Mouse (Mus musculus): ENCODE measurements around the gene Eif4g1. TPM values are rescaled to one million over a fixed set of nuclear protein-coding genes. Genes with fewer than 3 reads are reported as not detected.

Eif4g1 gene
- polyA plus RNA-seq, 1 experiment from 2014 or later: 148 TPM

- 9% methylated on average over 14 of the region's 14 CpGs for WGBS
- 0 out of 2 replicates have a peak overlapping the region, but pooled peaks have one; percentile 84 for H3K27ac ChIP-seq (replicated peaks)
Observed at GRCm38 (mm10) chr16:20673706-20674303, 5.7 kb downstream of the Eif4g1 start.

GRCm38 (mm10) chr16:20675213-20675612 is 7.1 kb downstream of the Eif4g1 start:
- no peaks in the 10 kb centered on the region for H3K9me3 ChIP-seq
- peaks cover 32% of the 10 kb centered on the region for H3K4me1 ChIP-seq (replicated peaks)
- WGBS: 93% methylated on average over 6 of the region's 6 CpGs
- no peak for ATAC-seq (ENCODE audit: low FRiP score, low read depth)
- H3K36me3 ChIP-seq: peaks cover 52% of the 10 kb centered on the region
- H3K27ac ChIP-seq (replicated peaks): no peak overlapping the region
- H3K9ac ChIP-seq: no peak overlapping the region
- H3K27me3 ChIP-seq: no peaks in the 10 kb centered on the region
- no peak overlapping the region for H3K4me2 ChIP-seq
- no peak overlapping the region for H3K4me3 ChIP-seq

More at GRCm38 (mm10) chr16:20673706-20674303, 5.7 kb downstream of the Eif4g1 start:
- peaks cover 38% of the 10 kb centered on the region for H3K36me3 ChIP-seq
- no peaks in the 10 kb centered on the region for H3K9me3 ChIP-seq
- no peaks in the 10 kb centered on the region for H3K27me3 ChIP-seq
- H3K4me1 ChIP-seq (replicated peaks): peaks cover 32% of the 10 kb centered on the region
- peak overlapping the region; percentile 84 for H3K9ac ChIP-seq
- peak overlapping the region; percentile 90 for H3K4me2 ChIP-seq
- H3K4me3 ChIP-seq: peak overlapping the region; percentile 68
- ATAC-seq (ENCODE audit: low FRiP score, low read depth): no peak

- H3K9ac ChIP-seq: no peak overlapping the region
- no peaks in the 10 kb centered on the region for H3K27me3 ChIP-seq
- H3K36me3 ChIP-seq: peaks cover 66% of the 10 kb centered on the region
- H3K4me3 ChIP-seq: no peak overlapping the region
- 90% methylated on average over 4 of the region's 4 CpGs for WGBS
- H3K27ac ChIP-seq (replicated peaks): no peak overlapping the region
- H3K9me3 ChIP-seq: no peaks in the 10 kb centered on the region
- ATAC-seq (ENCODE audit: low FRiP score, low read depth): no peak
- H3K4me2 ChIP-seq: no peak overlapping the region
- H3K4me1 ChIP-seq (replicated peaks): peaks cover 32% of the 10 kb centered on the region
Observed at GRCm38 (mm10) chr16:20676702-20677101, 8.6 kb downstream of the Eif4g1 start.

GRCm38 (mm10) chr16:20677380-20677779 is 9.3 kb downstream of the Eif4g1 start:
- Histone ChIP-seq H3K27ac (replicated peaks) (no peak overlapping the region), H3K4me2 (no peak overlapping the region), H3K4me1 (replicated peaks) (peaks cover 27% of the 10 kb centered on the region), H3K4me3 (no peak overlapping the region), H3K9me3 (no peaks in the 10 kb centered on the region), H3K9ac (no peak overlapping the region), H3K36me3 (peaks cover 73% of the 10 kb centered on the region), H3K27me3 (no peaks in the 10 kb centered on the region)
- WGBS: 89% methylated on average over 5 of the region's 5 CpGs
- no peak for ATAC-seq (ENCODE audit: low FRiP score, low read depth)

- Histone ChIP-seq H3K27ac (replicated peaks) (no peak overlapping the region), H3K9ac (no peak overlapping the region), H3K9me3 (no peaks in the 10 kb centered on the region), H3K4me3 (no peak overlapping the region), H3K27me3 (no peaks in the 10 kb centered on the region), H3K36me3 (peaks cover 81% of the 10 kb centered on the region), H3K4me2 (no peak overlapping the region), H3K4me1 (replicated peaks) (peaks cover 27% of the 10 kb centered on the region)
- 81% methylated on average over 10 of the region's 10 CpGs for WGBS
- no peak for ATAC-seq (ENCODE audit: low FRiP score, low read depth)
Observed at GRCm38 (mm10) chr16:20677974-20678675, 10.0 kb downstream of the Eif4g1 start.

GRCm38 (mm10) chr16:20690774-20691173 is 22.7 kb downstream of the Eif4g1 start:
- Histone ChIP-seq H3K9me3 (no peaks in the 10 kb centered on the region), H3K27ac (replicated peaks) (no peak overlapping the region), H3K9ac (no peak overlapping the region), H3K4me1 (replicated peaks) (peaks cover 29% of the 10 kb centered on the region), H3K27me3 (no peaks in the 10 kb centered on the region), H3K4me3 (no peak overlapping the region), H3K36me3 (peaks cover 59% of the 10 kb centered on the region), H3K4me2 (no peak overlapping the region)
- no peak for ATAC-seq (ENCODE audit: low FRiP score, low read depth)
- 93% methylated on average over 3 of the region's 3 CpGs for WGBS

GRCm38 (mm10) chr16:20691617-20692016 is 23.5 kb downstream of the Eif4g1 start:
- no peak for ATAC-seq (ENCODE audit: low FRiP score, low read depth)
- 83% methylated on average over 1 of the region's 1 CpGs for WGBS
- Histone ChIP-seq H3K27me3 (no peaks in the 10 kb centered on the region), H3K27ac (replicated peaks) (no peak overlapping the region), H3K9ac (no peak overlapping the region), H3K4me3 (no peak overlapping the region), H3K4me1 (replicated peaks) (peaks cover 37% of the 10 kb centered on the region), H3K4me2 (no peak overlapping the region), H3K36me3 (peaks cover 51% of the 10 kb centered on the region), H3K9me3 (no peaks in the 10 kb centered on the region)

- Histone ChIP-seq H3K27ac (replicated peaks) (peak overlapping the region; percentile 97), H3K9me3 (no peaks in the 10 kb centered on the region), H3K4me2 (peak overlapping the region; percentile 66), H3K4me1 (replicated peaks) (peaks cover 44% of the 10 kb centered on the region), H3K36me3 (peaks cover 43% of the 10 kb centered on the region), H3K9ac (no peak overlapping the region), H3K4me3 (peak overlapping the region; percentile 62; the same call in 1 of the 2 replicates), H3K27me3 (no peaks in the 10 kb centered on the region)
- ATAC-seq (ENCODE audit: low FRiP score, low read depth): 0 out of 2 replicates have a peak, but pooled peaks have one; percentile 0
- 35% methylated on average over 16 of the region's 16 CpGs for WGBS
Observed at GRCm38 (mm10) chr16:20692241-20692965, 24.3 kb downstream of the Eif4g1 start.

- Histone ChIP-seq H3K4me1 (replicated peaks) (peaks cover 46% of the 10 kb centered on the region), H3K9me3 (no peaks in the 10 kb centered on the region), H3K9ac (peak within 1 kb of the TSS; percentile 78), H3K4me3 (peak within 1 kb of the TSS; percentile 62), H3K27ac (replicated peaks) (peak within 1 kb of the TSS; percentile 97), H3K4me2 (peak within 1 kb of the TSS; percentile 66), H3K36me3 (peaks cover 35% of the 10 kb centered on the region), H3K27me3 (no peaks in the 10 kb centered on the region)
- under 1% methylated on average over 36 of the region's 37 CpGs for WGBS
- ATAC-seq (ENCODE audit: low FRiP score, low read depth): peak; percentile 94
Observed at GRCm38 (mm10) chr16:20693111-20693701, 25.1 kb downstream of the Eif4g1 start, which contains the start of gene Fam131a. Fam131a (plus strand) TSS chr16:20693241.

GRCm38 (mm10) chr16:20694781-20695180 is 26.7 kb downstream of the Eif4g1 start:
- H3K9ac ChIP-seq: 0 out of 2 replicates have a peak overlapping the region, but pooled peaks have one; percentile 49
- 63% methylated on average over 8 of the region's 8 CpGs for WGBS
- H3K36me3 ChIP-seq: peaks cover 31% of the 10 kb centered on the region
- H3K27me3 ChIP-seq: no peaks in the 10 kb centered on the region
- H3K4me2 ChIP-seq: peak overlapping the region; percentile 65
- ATAC-seq (ENCODE audit: low FRiP score, low read depth): no peak
- peak overlapping the region; percentile 79; the same call in 1 of the 2 replicates for H3K27ac ChIP-seq (replicated peaks)
- H3K4me3 ChIP-seq: 0 out of 2 replicates have a peak overlapping the region, but pooled peaks have one; percentile 48
- peaks cover 46% of the 10 kb centered on the region for H3K4me1 ChIP-seq (replicated peaks)
- H3K9me3 ChIP-seq: no peaks in the 10 kb centered on the region

- H3K27me3 ChIP-seq: no peaks in the 10 kb centered on the region
- peak overlapping the region; percentile 48 for H3K4me3 ChIP-seq
- no peaks in the 10 kb centered on the region for H3K9me3 ChIP-seq
- peak overlapping the region; percentile 79 for H3K27ac ChIP-seq (replicated peaks)
- under 1% methylated on average over 45 of the region's 46 CpGs for WGBS
- peak; percentile 80 for ATAC-seq (ENCODE audit: low FRiP score, low read depth)
- peaks cover 46% of the 10 kb centered on the region for H3K4me1 ChIP-seq (replicated peaks)
- H3K36me3 ChIP-seq: peaks cover 25% of the 10 kb centered on the region; the same call in 1 of the 2 replicates
- H3K9ac ChIP-seq: peak overlapping the region; percentile 49
- H3K4me2 ChIP-seq: peak overlapping the region; percentile 65
Observed at GRCm38 (mm10) chr16:20695622-20696323, 27.7 kb downstream of the Eif4g1 start.
